Mouse (Mus musculus) CH12.LX (cell line): ENCODE measurements around the gene Eci3.
"Not testable (repeated sequence)": the region's sequence is repeated elsewhere in the genome, so short reads cannot be mapped to it uniquely, and the experiment has no call there.

Experiments
- CHD2 ChIP-seq: IDR thresholded peaks from 2 replicates; pipeline ENCODE4 v1.6.1; 2011; ENCODE audit warnings: low read length, improper control_type of control experiment
- CTCF ChIP-seq, 2 experiments: IDR thresholded peaks in 1 of 2; conservative IDR thresholded peaks in 1 of 2; 2 replicates each; pipeline ENCODE4 v1.5.1; 2011 to 2012; ENCODE audit warnings: low read depth in 2 of 2, low read length in 2 of 2, improper control_type of control experiment in 1 of 2, inconsistent platforms in 1 of 2, mild to moderate bottlenecking in 1 of 2, moderate library complexity in 1 of 2
- E2F4 ChIP-seq: IDR thresholded peaks from 2 replicates; pipeline ENCODE4 v1.6.1; 2011; ENCODE audit warnings: low read depth, low read length, improper control_type of control experiment; ENCODE audit not compliant: insufficient replicate concordance
- EP300 ChIP-seq: IDR thresholded peaks from 2 replicates; pipeline ENCODE4 v1.6.1; 2011; ENCODE audit warnings: low read length, improper control_type of control experiment
- GABPA ChIP-seq: IDR thresholded peaks from 2 replicates; pipeline ENCODE4 v1.6.1; 2012; ENCODE audit warnings: low read depth, low read length, improper control_type of control experiment, inconsistent platforms; ENCODE audit not compliant: insufficient replicate concordance
- MYC ChIP-seq: IDR thresholded peaks from 2 replicates; pipeline ENCODE4 v1.6.1; 2011; ENCODE audit warnings: low read depth, mild to moderate bottlenecking, improper control_type of control experiment, low read length
- PAX5 ChIP-seq: IDR thresholded peaks from 2 replicates; pipeline ENCODE4 v1.6.1; 2012; ENCODE audit warnings: low read length, inconsistent platforms, mixed read lengths
- POLR2A ChIP-seq: IDR thresholded peaks from 2 replicates; pipeline ENCODE4 v1.6.1; 2011; ENCODE audit warnings: low read depth, mild to moderate bottlenecking, improper control_type of control experiment, low read length
- TCF12 ChIP-seq: IDR thresholded peaks from 2 replicates; pipeline ENCODE4 v1.6.1; 2014; ENCODE audit warnings: low read depth, mild to moderate bottlenecking, inconsistent platforms, low read length, improper control_type of control experiment
- UBTF ChIP-seq: IDR thresholded peaks from 2 replicates; pipeline ENCODE4 v1.6.1; 2012; ENCODE audit warnings: low read depth, mild to moderate bottlenecking, inconsistent platforms, low read length, improper control_type of control experiment, moderate library complexity

DNA sequence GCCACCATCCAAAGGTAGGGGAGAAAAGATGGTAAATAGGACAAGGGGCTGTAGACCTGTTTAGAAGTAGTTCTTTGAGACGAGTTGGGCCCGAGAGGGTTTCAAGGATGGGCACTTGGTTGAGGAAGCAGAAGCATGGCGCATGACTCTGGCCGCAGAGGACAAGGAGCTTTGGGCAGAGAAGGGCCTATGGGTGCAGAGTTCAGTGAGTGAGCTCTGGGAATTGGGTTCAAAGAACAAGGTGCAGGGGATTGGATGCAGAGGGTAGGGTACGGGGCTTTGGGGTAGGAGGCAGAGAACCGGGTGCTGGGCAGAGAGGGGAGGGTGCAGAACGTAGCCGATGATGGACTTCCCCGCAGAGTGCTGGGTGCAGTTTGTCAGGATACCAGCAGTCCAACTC lies 2.0 kb upstream of the Eci3 start:
- not testable (repeated sequence) for TF ChIP-seq CTCF (conservative IDR thresholded peaks at IDR 0.05 in 1 of 2, IDR thresholded peaks at IDR 0.05 in 1 of 2; ENCODE audit: low read depth in 2 of 2, low read length in 2 of 2); EP300; POLR2A; UBTF; GABPA; TCF12; PAX5; MYC; CHD2; E2F4
